Mouse (Mus musculus): ENCODE results near the gene Naip2. TPM values are rescaled to one million over a fixed set of nuclear protein-coding genes. Genes with fewer than 3 reads are reported as not detected.
"Not testable (repeated sequence)": the region's sequence is repeated elsewhere in the genome, so short reads cannot be mapped to it uniquely, and the experiment has no call there.

Naip2 gene
- under 1 TPM; 0.14 TPM for total RNA-seq (2021)
- long read RNA-seq, experiment 1 = 0 reads
- long read RNA-seq, experiment 2 = 0 reads

GRCm38 (mm10) chr13:100201659-100202333 lies at the start of gene Naip2:
Gene Naip2, minus strand, starts transcription at chr13:100202092.
- not testable (repeated sequence) for DNase-seq (ENCODE audit: low spot score)

DNA sequence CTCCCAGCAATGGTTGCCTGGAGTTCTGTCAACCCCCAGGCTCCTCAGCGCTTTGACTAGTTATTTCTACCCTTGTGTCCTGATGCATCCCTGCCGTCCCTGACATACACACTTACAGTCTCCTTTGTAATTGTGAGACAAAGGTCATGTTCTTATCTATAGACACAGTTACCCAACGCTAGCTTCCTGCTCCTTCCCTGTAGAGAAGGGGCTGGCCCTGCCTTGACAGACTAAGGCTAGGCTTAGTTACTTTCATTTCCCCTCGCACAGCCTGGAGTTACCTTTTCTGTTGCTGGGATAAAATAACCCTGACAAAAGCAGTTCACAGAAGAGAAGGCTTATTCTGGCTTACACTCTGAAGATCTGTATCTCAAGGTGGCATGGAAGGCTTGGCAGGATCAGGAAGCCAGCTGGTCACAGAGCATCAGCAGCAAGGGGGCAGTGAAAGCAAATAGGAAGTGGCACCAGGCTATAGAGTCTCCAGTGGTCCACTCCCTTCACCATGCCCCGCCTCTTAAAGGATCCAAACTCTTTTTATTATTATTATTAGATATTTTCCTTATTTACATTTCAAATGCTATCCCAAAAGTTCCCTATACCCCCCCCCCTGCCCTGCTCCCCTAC lies 45.1 kb upstream of the Naip2 start:
- peak; percentile 0 for DNase-seq (ENCODE audit: low spot score)

DNA sequence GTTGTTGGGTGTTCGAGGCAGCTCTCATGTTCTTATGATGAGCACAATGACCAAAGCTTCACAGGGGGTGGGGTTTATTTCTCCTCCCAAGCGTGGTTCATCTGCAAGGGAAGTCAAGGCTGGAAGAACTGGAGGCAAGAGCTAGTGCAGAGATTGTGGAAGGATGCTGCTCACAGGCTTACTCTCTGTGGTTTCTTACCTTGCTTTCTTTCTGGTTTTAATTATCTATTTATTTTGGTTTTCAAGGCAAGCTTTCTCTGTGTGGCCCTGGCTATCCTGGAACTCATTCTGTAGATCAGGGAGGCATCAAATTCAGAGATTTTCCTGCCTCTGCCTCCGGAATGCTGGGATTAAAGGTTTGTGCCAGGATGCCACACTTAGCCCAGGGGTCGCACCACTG lies 44.3 kb upstream of the Naip2 start, which contains the start of gene Naip5:
TSS of gene Naip5 (minus strand) at position 101 of the 400 bp plus-strand sequence.
- DNase-seq (ENCODE audit: low spot score) = not testable (repeated sequence)

DNA sequence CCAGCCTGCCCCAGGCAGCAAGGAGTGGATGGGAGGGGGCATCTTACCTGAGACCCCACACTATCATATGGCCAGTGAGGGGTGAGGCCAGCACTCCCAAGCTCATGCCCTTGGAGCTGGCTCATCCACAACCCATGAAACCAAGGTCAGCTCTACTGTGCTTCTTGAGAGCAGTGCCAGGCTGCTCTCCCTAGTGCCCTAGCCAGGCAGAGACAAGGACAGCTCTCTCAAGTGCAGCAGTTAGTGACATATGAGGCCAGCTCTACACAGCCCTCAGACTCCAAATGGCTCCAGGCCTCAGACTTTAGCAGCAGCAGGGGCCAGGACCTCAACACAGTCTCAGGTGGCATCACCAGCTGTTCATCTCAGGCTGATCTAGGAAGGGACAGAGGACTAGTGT lies 41.8 kb upstream of the Naip2 start:
- DNase-seq (ENCODE audit: low spot score) = no peak

GRCm38 (mm10) chr13:100213683-100214082 lies 11.8 kb upstream of the Naip2 start:
- not testable (repeated sequence) for DNase-seq (ENCODE audit: low spot score)

DNA sequence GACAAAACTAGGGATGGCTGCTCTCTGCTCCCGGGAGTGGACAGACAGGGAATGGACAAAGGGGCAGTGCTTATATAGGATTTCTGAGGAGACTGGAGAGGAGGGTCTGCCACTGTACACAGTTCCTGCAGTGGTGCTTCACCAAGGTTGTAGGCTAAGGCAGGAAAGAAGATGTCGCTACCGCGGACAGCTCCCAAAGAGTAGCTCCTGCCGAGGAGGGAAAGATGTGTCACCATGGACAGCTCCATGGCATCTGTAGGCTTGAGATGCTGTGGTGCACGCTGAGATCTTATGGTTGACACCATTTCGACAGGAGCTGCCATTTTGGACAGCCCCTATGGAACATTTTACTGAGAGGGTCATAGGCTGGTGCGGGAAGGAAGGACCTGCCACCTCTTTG lies 8.6 kb upstream of the Naip2 start:
- no peak for DNase-seq (ENCODE audit: low spot score)

GRCm38 (mm10) chr13:100203319-100203718 lies 1.4 kb upstream of the Naip2 start:
- no peak for DNase-seq (ENCODE audit: low spot score)

DNA sequence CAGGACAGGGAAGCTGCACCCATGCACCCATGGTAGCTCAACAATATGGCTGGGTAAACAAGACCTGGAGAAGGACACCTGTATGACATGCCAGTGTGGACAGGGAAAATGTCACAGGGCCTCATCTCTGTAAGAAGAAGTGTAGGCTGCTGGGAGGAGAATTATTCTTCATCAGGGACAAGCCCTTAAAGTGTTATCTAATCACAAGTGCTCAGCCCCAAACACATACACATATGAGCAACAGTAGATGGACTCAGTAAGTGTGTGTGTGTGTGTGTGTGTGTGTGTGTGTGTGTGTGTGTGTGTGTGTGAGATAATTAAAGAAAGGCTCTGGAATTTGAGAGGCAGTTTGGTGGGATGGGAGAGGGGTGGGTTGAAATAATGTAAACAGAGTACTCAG lies 1.1 kb downstream of the Naip2 start:
- no peak for DNase-seq (ENCODE audit: low spot score)

GRCm38 (mm10) chr13:100195421-100195820 lies 6.5 kb downstream of the Naip2 start:
- no peak for DNase-seq (ENCODE audit: low spot score)

- not testable (repeated sequence) for DNase-seq (ENCODE audit: low spot score)
These were observed 18.8 kb downstream of the Naip2 start for GRCm38 (mm10) chr13:100183111-100183510.

- not testable (repeated sequence) for DNase-seq (ENCODE audit: low spot score)
These were observed 27.5 kb downstream of the Naip2 start for GRCm38 (mm10) chr13:100174360-100174759.

- DNase-seq (ENCODE audit: low spot score) = not testable (repeated sequence)
These were observed 35.5 kb downstream of the Naip2 start for GRCm38 (mm10) chr13:100166378-100166777.

DNA sequence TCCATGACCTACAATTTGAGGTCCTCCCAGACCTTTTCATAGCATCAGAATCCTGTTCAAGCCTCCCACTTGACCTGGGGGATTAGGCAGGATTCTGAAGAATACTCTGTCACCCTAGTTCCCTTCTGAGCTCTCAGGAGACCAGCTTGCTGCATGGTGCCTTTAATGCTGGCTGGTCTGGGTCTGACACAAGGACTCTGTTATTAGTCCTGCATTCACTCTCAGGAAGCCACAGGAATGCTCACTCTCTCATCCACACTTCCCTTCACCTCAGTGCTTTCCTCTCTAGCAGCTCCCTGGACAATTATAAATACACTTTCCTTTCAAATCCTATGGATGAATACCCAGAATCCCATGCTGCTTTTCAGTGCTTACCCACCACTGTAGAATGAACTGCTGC lies 39.4 kb downstream of the Naip2 start:
- not testable (repeated sequence) for DNase-seq (ENCODE audit: low spot score)

- DNase-seq (ENCODE audit: low spot score) = not testable (repeated sequence)
These were observed 40.6 kb downstream of the Naip2 start for GRCm38 (mm10) chr13:100161171-100161870.

DNA sequence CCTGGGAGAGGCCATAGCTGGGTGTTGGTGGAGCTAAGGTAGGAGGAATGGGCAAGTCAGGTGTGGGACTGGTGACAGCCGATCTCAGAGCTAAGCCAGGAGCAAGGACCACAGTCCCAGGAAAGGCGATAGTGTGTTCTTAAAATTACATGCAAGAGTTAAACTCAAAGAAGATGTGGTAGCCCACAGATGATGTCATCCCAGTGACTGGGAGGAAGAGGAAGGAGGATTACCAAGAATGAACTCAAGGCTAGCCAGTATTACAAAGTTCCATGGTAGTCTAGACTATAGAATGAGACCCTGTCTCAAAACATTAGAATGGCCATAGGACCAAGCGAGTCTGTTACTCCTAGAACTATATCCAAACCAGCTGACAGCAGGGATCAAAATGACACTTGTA lies 45.3 kb downstream of the Naip2 start:
- no peak for DNase-seq (ENCODE audit: low spot score)

DNA sequence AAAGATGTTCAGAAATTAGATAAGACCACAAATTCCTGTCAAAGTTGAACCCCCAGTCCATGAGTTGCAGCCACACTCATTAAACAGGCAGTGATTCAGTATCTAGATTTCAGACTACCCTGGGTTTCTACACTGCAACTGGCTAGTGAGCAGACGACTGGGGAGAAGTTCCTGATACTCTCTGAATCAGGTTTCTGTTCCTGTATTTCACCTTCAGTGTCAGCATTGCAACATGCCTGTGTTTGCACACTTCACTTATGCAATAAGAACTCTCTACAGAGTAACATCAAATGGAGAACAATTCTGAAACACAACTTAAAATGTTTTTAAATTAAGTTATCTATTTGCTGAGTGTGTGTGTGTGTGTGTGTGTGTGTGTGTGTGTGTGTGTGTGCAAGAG lies 49.2 kb downstream of the Naip2 start:
- DNase-seq (ENCODE audit: low spot score) = no peak

DNA sequence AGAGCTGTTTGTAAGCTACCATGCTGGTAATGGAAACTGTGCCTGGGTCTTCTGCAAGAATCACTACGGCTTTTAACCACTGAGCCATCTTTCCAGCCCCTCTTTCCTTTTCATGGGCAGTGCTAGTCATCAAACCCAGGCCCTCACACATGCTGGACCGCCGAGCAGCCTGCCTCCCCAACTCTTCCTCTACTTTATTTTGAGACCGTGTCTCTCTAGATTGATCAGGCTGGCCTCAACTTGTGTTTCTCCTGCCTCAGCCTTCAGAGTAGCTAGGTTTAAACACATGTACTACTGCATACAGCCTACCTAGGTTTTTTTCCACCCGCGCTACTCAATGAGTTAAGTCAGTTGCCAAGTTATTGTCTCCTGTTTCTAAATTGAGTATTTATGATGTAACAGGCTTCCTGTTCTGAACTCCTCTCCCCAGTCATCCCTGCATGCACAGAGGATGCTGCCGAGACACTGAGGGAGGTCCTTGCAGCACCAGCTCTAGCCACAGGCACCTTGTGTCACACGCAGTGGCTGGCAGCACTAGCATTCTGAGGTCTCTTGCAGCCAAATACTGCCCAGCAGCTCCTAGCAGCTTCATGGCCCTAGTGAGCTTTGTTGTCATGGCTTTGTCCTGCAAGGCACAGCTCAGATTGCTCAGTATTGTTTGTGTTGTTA lies 60.1 kb downstream of the Naip2 start:
- no peak for DNase-seq (ENCODE audit: low spot score)

DNA sequence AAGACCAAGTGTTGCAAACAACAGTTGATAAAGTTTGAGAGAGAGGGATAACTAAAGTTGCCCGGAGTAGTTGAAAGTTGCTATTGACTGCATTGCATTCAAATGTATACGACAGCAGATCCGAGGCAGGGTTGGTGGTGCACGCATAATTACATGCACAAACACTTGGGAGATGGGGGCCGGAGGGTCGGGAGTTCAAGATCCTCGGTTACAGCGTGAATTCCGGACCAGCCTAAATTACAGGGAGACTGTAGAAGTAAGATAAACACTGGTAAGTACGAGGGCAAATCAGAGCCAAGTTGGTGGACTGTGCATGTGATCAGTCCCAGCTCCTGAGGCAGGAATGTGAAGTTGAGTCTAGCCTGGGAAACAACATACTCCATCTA lies 76.6 kb downstream of the Naip2 start:
- no peak for DNase-seq (ENCODE audit: low spot score)

DNA sequence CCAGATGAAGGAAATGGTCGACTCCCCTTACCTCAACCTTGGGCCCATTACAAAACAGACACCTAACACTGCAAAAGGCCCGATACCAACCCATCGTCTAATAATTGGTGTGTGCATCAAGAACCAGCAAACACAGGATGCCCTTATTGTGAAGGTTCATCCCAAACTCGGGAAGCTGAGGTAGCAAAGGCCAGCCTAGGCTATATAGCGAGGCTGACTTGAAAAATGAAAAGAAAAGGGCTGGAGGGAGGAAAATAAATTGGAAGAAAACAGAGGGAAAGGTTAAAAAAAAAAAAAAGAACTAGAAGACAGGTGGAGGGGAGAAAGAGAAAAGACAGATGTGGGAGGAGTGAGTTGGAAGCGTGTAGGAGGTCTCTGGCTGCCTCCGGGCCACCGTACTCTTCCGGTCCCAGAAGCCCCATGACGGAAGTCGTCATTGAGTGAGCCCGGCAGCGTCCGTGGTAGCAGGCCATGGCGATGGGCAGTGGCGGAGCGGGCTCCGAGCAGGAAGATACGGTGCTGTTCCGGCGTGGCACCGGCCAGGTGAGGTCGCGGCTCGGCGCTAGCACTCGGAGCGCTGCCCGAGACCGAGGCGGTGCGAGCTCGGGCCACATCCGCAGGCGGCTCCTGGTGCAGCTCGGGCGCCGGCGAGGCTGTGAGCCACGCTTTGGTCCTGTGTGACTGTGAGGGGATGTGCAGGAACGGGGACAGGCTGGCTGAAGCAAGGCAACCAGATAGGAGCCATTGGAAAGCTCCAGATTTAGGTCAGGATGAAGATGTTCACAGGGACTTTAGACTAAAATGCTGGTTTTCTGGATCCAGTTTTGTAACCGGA lies 77.3 kb downstream of the Naip2 start, which contains the start of gene Smn1:
TSS of gene Smn1 (plus strand) at position 430 of the 835 bp plus-strand sequence.
- peak; percentile 93 for DNase-seq (ENCODE audit: low spot score)

GRCm38 (mm10) chr13:100123970-100124369 lies 77.9 kb downstream of the Naip2 start:
- DNase-seq (ENCODE audit: low spot score) = no peak
